Mouse (Mus musculus) thymus, adult 2 months (tissue): Measurements from ENCODE around the gene Cnn2.

Experiments used
- CTCF ChIP-seq: fragments of 200-500 bp; IDR thresholded peaks from 2 replicates; pipeline ENCODE4 v1.5.1; 2012; ENCODE audit warnings: mild to moderate bottlenecking, control low read depth, low read length, moderate library complexity, borderline replicate concordance; ENCODE audit not compliant: control insufficient read depth, poor library complexity, insufficient read depth; ENCODE audit errors: extremely low read depth
- POLR2A ChIP-seq: fragments of 200-500 bp; IDR thresholded peaks from 2 replicates; pipeline ENCODE4 v1.6.1; 2012; ENCODE audit warnings: mild to moderate bottlenecking, low read length, control low read depth, moderate library complexity; ENCODE audit not compliant: control insufficient read depth, poor library complexity, insufficient read depth; ENCODE audit errors: extremely low read depth

- TF ChIP-seq CTCF: no peak
- TF ChIP-seq POLR2A: no peak
These were observed 4.7 kb upstream of the Cnn2 start for GRCm38 (mm10) chr10:79983670-79984069.
